Mouse (Mus musculus) yolk sac, embryonic 10.5 days (tissue): ENCODE measurements around the gene Ly6g6c.

Source experiments
- DNase-seq: peaks from one replicate; pipeline ENCODE4 v3.0.0-alpha.2; 2017; ENCODE audit warnings: low spot score

Gene Ly6g6c

DNA sequence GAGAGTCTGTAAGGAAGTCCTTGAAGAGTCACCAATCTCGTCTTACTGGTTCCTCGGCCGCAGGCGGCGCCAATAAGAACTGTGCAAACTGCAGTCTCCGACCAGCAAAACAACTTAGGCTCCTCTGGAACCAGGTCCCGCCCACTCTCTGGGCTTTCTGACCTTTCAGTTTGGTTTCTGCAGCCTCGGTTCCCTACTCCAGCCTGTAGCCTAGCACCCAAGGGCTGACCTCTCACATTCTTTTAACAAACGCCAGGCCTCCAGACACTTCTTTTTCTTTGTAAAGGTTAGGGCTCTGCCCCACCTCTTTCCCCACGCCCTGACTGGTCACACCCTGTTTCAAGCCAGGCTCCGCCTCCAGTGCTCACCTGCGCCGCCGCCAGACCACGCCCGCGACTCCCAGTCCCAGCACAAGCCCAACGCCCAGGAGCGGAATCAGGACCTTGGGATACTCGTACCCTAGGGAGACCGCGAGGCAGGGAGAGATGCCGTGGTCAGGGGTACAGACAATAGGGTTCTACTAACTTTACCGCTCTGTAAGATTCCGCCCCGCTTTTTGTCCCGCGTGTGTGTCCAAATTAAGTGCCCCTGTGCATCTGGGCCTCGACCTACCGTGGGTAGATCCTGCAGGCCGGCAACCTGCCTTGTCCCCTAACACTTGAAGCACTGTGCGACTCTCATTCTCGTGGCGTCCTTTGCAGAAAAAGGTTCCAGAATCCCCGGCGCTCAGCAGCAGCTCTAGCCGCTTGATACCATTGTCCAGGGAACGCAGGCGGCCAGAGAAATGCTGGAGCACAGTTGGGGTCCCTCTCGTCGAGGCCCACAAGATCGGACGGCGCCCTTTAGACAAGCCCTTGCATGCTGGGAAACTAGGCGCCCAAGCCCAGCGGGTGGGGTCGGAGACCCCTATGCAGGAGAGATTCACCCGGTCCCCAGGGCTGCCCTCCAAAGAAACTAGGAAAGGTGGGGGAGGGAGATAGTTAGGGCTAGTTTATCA, at the start of gene Ly6g6c:
Gene Ly6g6c (plus strand): TSS at position 438 of the 997 bp plus-strand sequence.
- DNase-seq = peak; percentile 77

- no peak for DNase-seq
Measured at GRCm38 (mm10) chr17:35016376-35016775, 48.8 kb upstream of the Ly6g6c start, which contains the start of gene Vwa7. Gene Vwa7, plus strand, starts transcription at chr17:35016579.

DNA sequence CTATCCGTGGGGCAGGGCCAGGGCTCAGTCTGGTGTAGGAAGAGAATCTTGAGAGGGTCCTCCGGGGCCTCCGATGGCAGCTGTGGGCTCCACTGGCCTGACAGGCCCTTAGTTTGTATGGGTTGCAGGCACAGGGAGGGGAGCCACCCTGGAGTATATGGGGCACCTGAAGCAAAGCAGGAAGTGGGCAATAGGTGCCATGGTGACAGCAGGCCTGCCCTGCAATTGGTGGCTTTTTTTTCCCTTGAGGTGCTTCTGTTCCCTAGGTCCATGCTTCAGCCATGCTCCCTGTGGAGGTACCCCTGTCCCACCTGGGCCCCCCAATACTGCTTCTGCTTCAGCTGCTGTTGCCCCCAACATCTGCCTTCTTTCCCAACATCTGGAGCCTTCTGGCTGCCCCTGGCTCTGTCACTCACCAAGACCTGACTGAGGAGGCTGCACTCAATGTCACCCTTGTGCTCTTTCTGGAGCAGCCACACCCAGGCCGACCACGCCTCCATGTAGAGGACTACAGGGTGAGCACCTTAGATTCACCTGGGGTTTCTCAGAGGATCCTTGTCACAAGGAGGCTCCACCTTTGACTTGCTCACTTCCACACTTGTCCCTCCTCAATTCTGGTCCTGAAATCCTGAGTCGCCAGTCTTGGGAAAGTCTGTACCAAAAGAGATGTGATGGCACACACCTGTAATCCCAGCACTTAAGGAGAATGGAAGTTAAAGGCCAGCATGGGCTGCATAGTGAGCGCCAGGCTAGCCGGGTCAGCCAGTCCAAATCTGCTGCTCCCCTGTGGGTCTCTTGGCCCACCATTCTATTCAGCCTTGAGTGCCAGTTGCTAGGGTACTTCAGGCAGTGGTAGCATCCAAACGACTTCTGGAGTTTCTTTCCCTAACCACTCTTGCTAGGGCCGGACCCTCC, 48.1 kb upstream of the Ly6g6c start:
- DNase-seq = no peak

DNA sequence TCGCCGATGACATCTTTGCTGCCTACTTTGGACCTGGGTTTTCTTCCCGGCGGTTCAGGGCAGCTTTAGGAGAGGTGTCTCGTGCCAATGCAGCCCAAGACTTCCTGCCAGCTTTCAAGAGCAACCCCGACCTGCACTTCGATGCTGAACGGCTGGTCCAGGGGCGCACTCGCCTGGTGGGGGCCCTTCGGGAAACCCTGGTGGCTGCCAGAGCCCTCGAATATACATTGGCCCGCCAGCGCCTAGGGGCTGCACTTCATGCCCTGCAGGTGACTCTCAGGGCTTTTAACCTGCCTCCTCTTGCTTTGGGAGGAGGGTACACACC, 47.5 kb upstream of the Ly6g6c start:
- DNase-seq = no peak

DNA sequence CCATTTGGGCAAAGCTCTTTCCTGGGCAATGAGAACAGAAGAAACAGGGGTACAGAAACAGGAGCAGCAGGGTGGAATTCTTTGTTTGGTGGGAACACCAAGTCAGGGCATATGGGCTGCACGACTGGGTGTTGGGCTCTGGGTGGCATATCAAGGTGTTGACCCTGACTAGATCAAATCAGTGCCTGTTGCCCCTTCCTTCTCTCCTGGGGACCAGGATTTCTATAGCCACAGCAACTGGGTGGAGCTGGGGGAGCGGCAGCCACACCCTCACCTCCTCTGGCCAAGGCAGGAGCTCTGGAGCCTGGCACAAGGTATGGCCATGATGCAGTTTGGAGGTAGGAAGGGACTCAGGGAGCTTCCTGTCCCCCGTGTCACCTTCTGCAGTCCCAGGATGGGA, 47.0 kb upstream of the Ly6g6c start:
- no peak for DNase-seq

DNA sequence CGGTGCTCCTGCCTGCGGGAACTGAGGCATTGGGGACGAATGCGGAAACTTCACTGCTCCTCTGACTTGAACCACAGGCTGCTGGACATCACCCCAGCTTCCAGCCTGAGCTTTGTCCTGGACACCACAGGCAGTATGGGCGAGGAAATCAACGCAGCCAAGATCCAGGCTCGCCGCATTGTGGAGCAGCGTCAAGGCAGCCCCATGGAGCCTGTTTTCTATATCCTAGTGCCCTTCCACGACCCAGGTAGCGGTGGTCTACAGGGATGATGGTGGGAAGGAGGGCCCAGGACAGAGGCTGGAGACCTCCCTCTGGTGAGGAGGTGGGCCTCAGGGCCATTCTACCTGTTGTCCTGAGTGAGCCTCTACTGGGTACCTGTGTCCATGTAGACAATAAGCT, 45.3 kb upstream of the Ly6g6c start:
- DNase-seq = no peak

DNA sequence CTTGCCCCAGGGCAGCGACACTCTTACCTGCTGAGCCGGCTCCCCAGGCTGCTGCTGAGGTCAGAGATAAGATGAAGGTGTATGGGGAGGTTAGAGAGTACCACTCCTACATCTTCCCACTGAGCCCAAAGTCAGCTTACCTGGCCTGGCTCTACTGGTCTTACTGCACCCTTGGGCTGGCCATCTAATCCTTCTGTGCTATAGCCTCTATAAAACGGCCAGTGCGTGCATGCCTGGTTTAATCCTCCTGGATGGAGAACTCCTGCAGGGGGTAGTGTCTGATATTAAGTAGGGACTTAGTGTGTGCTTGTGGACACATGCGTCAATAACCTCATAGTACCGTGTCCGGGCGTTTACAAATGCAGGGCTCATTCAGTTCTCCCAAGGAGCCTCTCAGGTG, 44.6 kb upstream of the Ly6g6c start:
- DNase-seq = no peak

GRCm38 (mm10) chr17:35021163-35021808, 43.9 kb upstream of the Ly6g6c start:
- DNase-seq = peak; percentile 83

GRCm38 (mm10) chr17:35021842-35022477, 43.2 kb upstream of the Ly6g6c start:
- DNase-seq = peak; percentile 68

DNA sequence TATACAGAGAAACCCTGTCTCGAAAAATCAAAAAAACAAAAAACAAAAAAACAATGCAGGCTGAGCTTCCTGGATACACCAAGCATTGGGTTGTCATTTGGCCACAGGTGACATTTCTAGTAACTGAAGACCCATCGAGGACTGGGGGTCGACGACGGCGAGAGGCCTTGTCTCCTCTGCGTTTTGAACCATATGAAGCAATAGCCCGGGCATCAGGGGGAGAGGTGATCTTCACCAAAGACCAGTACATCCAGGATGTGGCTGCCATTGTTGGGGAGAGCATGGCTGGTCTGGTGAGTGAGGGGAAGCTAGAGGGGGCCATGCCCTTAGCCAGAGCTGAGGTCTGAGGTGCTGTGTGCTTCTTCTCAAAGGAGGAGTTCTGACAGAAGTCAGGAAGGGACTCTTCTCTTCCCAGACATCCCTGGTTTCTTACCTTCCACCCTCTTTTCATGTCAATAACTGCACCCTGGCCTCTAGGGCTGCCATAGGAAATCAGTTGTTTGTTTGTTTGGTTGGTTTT, 42.6 kb upstream of the Ly6g6c start:
- DNase-seq = no peak

DNA sequence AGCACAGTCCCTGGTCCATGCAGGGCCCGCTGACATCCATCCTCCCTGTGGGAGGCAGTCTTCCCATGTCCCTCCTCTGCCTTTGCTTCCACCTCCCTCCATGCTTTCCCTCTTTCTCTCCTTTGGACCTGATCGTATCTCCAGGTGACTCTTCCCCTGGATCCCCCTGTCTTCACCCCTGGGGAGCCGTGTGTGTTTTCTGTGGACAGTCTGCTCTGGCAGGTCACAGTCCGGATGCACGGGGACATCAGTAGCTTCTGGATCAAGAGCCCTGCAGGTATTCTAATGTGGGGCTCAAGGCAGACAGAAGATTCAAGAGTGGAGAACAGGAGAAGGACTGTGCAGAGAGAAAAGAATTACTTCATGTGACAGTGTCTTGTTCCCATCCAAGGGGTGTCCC, 42.0 kb upstream of the Ly6g6c start:
- DNase-seq = no peak

- DNase-seq = peak; percentile 81
Measured at GRCm38 (mm10) chr17:35023756-35024155, 41.4 kb upstream of the Ly6g6c start.

DNA sequence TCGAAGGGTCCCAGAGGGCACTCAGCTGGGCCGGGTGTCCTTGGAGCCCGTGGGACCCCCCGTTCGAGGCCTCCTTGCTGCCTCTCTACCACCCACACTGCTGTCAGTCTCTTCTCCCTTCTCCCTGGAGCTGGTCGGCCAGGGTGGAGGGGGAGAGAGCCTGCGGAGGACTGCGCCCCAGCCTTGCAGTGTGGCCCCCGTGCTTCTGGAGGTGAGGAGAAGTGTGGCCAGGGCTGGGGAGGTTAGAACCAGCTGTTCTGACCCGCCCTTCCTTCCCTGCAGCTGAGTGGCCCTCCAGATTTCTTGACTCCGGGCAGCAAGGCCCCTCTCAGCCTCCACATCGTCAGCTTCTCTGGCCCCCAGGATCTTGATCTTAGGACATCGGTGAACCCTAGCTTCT, 40.9 kb upstream of the Ly6g6c start:
- DNase-seq = no peak

- DNase-seq = no peak
Measured at GRCm38 (mm10) chr17:35024691-35025488, 40.3 kb upstream of the Ly6g6c start.

DNA sequence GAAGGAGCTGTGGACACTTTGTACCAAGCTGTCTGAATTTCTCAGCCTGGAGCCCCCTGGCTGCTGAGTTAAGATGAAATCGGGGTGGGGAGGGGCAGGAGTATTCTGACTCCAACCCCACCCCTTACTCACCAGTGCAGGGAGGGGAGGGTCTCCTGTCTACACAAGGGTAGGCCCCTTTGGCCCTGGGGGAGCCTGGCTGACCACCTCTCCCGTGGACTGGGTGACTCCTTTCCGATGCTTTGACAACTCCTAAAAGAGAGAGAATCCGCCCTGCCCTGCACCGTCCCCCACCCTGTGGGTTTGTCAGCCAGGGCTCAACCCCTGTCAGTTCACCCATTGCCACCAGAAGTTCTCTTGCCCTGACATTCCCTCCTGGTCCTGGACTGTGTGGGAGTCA, 39.0 kb upstream of the Ly6g6c start:
- no peak for DNase-seq

GRCm38 (mm10) chr17:35027277-35028068, 37.7 kb upstream of the Ly6g6c start, which contains the start of gene Sapcd1:
Gene Sapcd1, minus strand, starts transcription at chr17:35028016.
- no peak for DNase-seq

DNA sequence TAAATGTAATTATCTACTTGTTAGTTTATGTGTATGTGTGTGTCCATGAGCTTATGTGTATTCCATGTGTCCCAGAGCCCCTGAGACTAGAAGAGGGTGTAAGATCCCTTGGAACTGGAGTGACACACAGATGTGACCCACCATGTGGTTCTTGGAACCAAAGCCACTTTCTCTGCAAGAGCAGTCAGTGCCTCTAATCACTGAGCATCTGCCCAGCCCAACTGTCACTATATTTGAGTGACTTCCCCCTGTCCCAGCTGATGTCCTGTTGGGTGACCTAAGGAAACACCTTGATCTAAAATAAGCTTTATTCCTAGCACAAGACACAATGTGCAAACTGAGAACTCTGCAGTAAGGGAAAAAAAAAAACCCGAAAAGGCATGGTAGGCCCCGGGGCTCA, 36.9 kb upstream of the Ly6g6c start:
- no peak for DNase-seq

DNA sequence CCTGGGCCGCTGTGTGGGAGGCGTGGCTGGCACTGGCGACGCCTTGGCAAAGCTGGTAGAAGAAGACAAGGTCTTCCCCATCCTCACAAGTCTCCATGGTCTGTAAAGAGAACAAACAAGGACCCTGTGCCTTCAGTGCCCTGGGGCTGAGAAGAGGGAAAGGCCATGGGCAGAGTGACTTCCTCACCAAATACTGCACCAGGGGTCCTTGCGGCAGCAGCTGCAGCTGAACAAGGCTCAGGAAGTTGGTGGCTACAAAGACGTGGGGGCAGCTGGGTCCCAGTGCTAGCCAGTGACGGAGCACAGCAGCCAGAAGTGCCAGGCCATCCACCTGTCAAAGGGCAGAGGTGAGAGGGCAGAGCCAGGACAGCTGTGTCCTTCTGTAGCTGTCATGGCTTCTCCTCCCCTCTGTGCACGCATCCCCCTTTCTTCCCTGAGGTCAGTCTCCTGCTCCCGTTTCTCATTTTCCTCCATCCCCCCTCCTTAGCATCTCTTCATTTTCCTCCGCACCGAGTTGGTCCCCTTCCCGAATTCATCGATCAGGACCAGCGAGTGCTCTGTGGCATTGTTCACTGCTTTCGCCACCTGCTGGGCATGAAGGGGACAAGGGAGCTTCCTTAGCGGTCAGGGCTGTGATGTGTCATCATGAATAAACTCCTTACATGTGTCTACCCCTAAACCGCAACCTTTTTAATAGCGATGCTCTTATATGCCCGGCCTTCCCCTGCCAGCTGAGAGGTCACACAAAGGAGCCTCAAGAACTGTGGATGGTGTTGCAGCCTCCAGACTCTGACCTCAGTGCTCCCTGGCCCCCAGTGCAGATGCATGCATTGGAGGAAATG, 35.3 kb upstream of the Ly6g6c start:
- DNase-seq = no peak

DNA sequence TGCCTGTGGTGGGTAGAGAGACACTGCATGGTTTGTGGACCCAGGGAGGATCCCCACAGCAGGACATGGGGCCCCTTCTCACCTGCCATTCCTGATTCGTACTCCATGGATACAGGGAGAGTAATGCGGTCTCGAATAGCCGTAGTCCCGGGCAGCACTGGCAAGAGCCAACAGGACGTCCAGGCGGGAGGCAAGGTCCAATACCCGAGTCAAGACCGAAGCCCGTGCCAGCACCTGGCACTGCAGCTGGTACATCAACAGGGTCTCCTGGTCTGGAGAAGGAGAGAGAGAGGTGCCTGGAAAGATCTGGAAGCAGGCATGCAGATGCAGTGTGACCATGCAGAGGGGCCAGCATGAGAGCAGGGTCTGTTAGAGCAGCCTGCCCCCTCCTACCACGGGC, 33.9 kb upstream of the Ly6g6c start:
- no peak for DNase-seq
